Mouse (Mus musculus): ENCODE measurements around the gene Bri3bp. TPM values are rescaled to one million over a fixed set of nuclear protein-coding genes. Genes with fewer than 3 reads are reported as not detected.
A peak's percentile ranks its signal among the peaks of the same experiment; 100 is the strongest.

Gene Bri3bp
- total RNA-seq, 2 experiments from 2014 or later: 2.5 to 3.9 TPM

GRCm38 (mm10) chr5:125467261-125467660 is 25.9 kb downstream of the Bri3bp start:
- Histone ChIP-seq H3K27ac (no peak overlapping the region), H3K4me3 (no peak overlapping the region)
- no peak for TF ChIP-seq CTCF (IDR thresholded peaks at IDR 0.05)
- no peak for DNase-seq
- intact Hi-C loops (cut with DNase I): no loop called here

- intact Hi-C loops (cut with DNase I): no loop called here
- H3K27ac ChIP-seq: no peak overlapping the region
- no peak overlapping the region for H3K4me3 ChIP-seq
- TF ChIP-seq CTCF (IDR thresholded peaks at IDR 0.05): no peak
- no peak for DNase-seq
These were observed 29.3 kb downstream of the Bri3bp start for GRCm38 (mm10) chr5:125470713-125471112.

GRCm38 (mm10) chr5:125472796-125473475 is 31.6 kb downstream of the Bri3bp start:
- intact Hi-C loops (cut with DNase I): no loop called here
- DNase-seq: no peak
- Histone ChIP-seq H3K4me3 (no peak overlapping the region), H3K27ac (no peak overlapping the region)
- no peak for TF ChIP-seq CTCF (IDR thresholded peaks at IDR 0.05)

GRCm38 (mm10) chr5:125475030-125475429 is 33.7 kb downstream of the Bri3bp start:
- peak; percentile 14 for DNase-seq
- Histone ChIP-seq H3K27ac (peak overlapping the region; percentile 75), H3K4me3 (peak overlapping the region; percentile 94)
- intact Hi-C loops (cut with DNase I): loop anchor here (1.0 to 5.0 kb wide), 2 partner anchors 10 to 63 kb away; no protein-coding TSS in a partner anchor
- no peak for TF ChIP-seq CTCF (IDR thresholded peaks at IDR 0.05)

- TF ChIP-seq CTCF (IDR thresholded peaks at IDR 0.05): no peak
- intact Hi-C loops (cut with DNase I): loop anchor here (1.0 to 5.0 kb wide), 2 partner anchors 10 to 63 kb away; no protein-coding TSS in a partner anchor
- peak within 1 kb of the TSS; percentile 87 for H3K27ac ChIP-seq
- DNase-seq: peak; percentile 98
- peak within 1 kb of the TSS; percentile 94 for H3K4me3 ChIP-seq
These were observed 34.4 kb downstream of the Bri3bp start, which contains the start of gene Aacs for GRCm38 (mm10) chr5:125475601-125476285. TSS of gene Aacs (plus strand) at chr5:125475814.

- TF ChIP-seq CTCF (IDR thresholded peaks at IDR 0.05): no peak
- peak overlapping the region; percentile 94 for H3K4me3 ChIP-seq
- intact Hi-C loops (cut with DNase I): loop anchor here (5.0 kb wide), 1 partner anchor 64 kb away; no protein-coding TSS in a partner anchor
- peak overlapping the region; percentile 87 for H3K27ac ChIP-seq
- peak; percentile 29 for DNase-seq
These were observed 34.9 kb downstream of the Bri3bp start for GRCm38 (mm10) chr5:125476286-125476625.

- Histone ChIP-seq H3K27ac (peak overlapping the region; percentile 87; the same call in 1 of the 2 replicates), H3K4me3 (peak overlapping the region; percentile 94)
- no peak for DNase-seq
- TF ChIP-seq CTCF (IDR thresholded peaks at IDR 0.05): no peak
- intact Hi-C loops (cut with DNase I): loop anchor here (5.0 kb wide), 1 partner anchor 64 kb away; no protein-coding TSS in a partner anchor
These were observed 35.4 kb downstream of the Bri3bp start for GRCm38 (mm10) chr5:125476799-125477198.

- Histone ChIP-seq H3K4me3 (no peak overlapping the region; the same call in none of the 2 replicates), H3K27ac (no peak overlapping the region; the same call in 1 of the 2 replicates)
- peak; percentile 18 for DNase-seq
- no peak for TF ChIP-seq CTCF (IDR thresholded peaks at IDR 0.05)
- intact Hi-C loops (cut with DNase I): loop anchor here (5.0 kb wide), 1 partner anchor 65 kb away; no protein-coding TSS in a partner anchor
These were observed 36.2 kb downstream of the Bri3bp start for GRCm38 (mm10) chr5:125477533-125477932.

GRCm38 (mm10) chr5:125478037-125478436 is 36.7 kb downstream of the Bri3bp start:
- DNase-seq: peak; percentile 5
- no peak for TF ChIP-seq CTCF (IDR thresholded peaks at IDR 0.05)
- Histone ChIP-seq H3K4me3 (no peak overlapping the region; the same call in 1 of the 2 replicates), H3K27ac (no peak overlapping the region)
- intact Hi-C loops (cut with DNase I): loop anchor here (5.0 kb wide), 1 partner anchor 66 kb away; no protein-coding TSS in a partner anchor

- intact Hi-C loops (cut with DNase I): loop anchor here (5.0 kb wide), 1 partner anchor 67 kb away; no protein-coding TSS in a partner anchor
- Histone ChIP-seq H3K4me3 (no peak overlapping the region), H3K27ac (no peak overlapping the region)
- no peak for TF ChIP-seq CTCF (IDR thresholded peaks at IDR 0.05)
- DNase-seq: no peak
These were observed 38.0 kb downstream of the Bri3bp start for GRCm38 (mm10) chr5:125479376-125479775.

- no peak for TF ChIP-seq CTCF (IDR thresholded peaks at IDR 0.05)
- H3K27ac ChIP-seq: no peak overlapping the region
- no peak overlapping the region for H3K4me3 ChIP-seq
- DNase-seq: no peak
- intact Hi-C loops (cut with DNase I): no loop called here
These were observed 39.3 kb downstream of the Bri3bp start for GRCm38 (mm10) chr5:125480434-125481231.

GRCm38 (mm10) chr5:125482474-125482873 is 41.1 kb downstream of the Bri3bp start:
- DNase-seq: no peak
- intact Hi-C loops (cut with DNase I): no loop called here
- no peak overlapping the region for H3K4me3 ChIP-seq
- no peak overlapping the region for H3K27ac ChIP-seq
- no peak for TF ChIP-seq CTCF (IDR thresholded peaks at IDR 0.05)

All from gastrocnemius, adult 2 months (tissue).